Mouse (Mus musculus) cortical plate, adult 2 months (tissue): ENCODE data around the gene Crx.

Source experiments
- CTCF ChIP-seq: fragments of 200-500 bp; IDR thresholded peaks from 2 replicates; pipeline ENCODE4 v1.5.1; 2011; ENCODE audit warnings: mild to moderate bottlenecking, control low read depth, low read length; ENCODE audit not compliant: insufficient read depth; ENCODE audit errors: extremely low read depth
- POLR2A ChIP-seq: fragments of 200-500 bp; IDR thresholded peaks from 2 replicates; pipeline ENCODE4 v1.6.1; 2011; ENCODE audit warnings: mild to moderate bottlenecking, low read length, control low read depth; ENCODE audit not compliant: insufficient read depth; ENCODE audit errors: extremely low read depth

DNA sequence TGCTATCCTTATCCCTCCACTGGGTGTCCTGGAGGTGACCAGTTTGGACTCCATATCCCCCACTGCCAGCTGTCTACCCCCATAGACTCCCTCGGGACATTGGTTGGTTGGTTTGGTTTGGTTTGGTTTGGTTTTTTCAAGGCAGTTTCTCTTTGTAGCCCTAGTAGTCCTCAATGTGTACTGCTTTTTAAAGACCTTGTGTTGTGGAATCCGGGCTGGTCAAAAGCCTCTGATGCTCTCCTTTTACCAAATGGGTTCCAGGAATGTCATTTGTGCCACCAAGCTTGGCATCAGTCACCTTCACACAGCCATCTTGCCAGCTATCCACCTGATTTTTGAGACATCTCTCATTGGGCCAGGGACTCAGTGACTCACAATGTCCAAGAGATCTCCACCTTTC is 35.0 kb upstream of the Crx start:
- TF ChIP-seq CTCF (no peak), POLR2A (no peak)
